Mouse (Mus musculus): Measurements from ENCODE around the gene Ppp1r9b.

GRCm38 (mm10) chr11:95008661-95009628, 18.1 kb downstream of the Ppp1r9b start:
- TF ChIP-seq CTCF (conservative IDR thresholded peaks at IDR 0.05; ENCODE audit: low read length), result no peak
- TF ChIP-seq NANOG (IDR thresholded peaks at IDR 0.05; ENCODE audit: borderline replicate concordance, low read length), result no peak
- TF ChIP-seq POU5F1 (IDR thresholded peaks at IDR 0.05; ENCODE audit: borderline replicate concordance, low read length), result no peak

Measured in E14TG2a.4 (cell line).